Mouse (Mus musculus) liver, embryonic 14.5 days (tissue): ENCODE data around the gene Klhl7. TPM values are rescaled to one million over a fixed set of nuclear protein-coding genes. Genes with fewer than 3 reads are reported as not detected.

ENCODE experiments used
- ATAC-seq: fragments of 200-750 bp; cut with Nextera tagmentation; 2 replicates; pipeline ENCODE4 v1.8.0; 2017; ENCODE audit warnings: moderate number of reproducible peaks, mild to moderate bottlenecking, moderate library complexity; ENCODE audit not compliant: insufficient read depth
- DNase-seq, 3 experiments: peaks; one replicate each; pipeline ENCODE4 v3.0.0-alpha.2; 2012 to 2013; ENCODE audit warnings: low read depth in 3 of 3, low spot score in 3 of 3
- H3K27ac ChIP-seq: fragments of 300-500 bp; sonication (generic); 2 replicates; pipeline ENCODE4 v1.5.1; 2014; ENCODE audit warnings: moderate library complexity, mild to moderate bottlenecking, control low read depth, inconsistent platforms
- H3K27me3 ChIP-seq: fragments of 300-500 bp; sonication (generic); 2 replicates; pipeline ENCODE4 v1.6.1; 2014; ENCODE audit warnings: mild to moderate bottlenecking, low read length, moderate library complexity; ENCODE audit not compliant: control insufficient read depth, insufficient read depth
- H3K36me3 ChIP-seq: fragments of 300-500 bp; sonication (generic); replicated peaks from 2 replicates; pipeline ENCODE4 v1.6.1; 2014; ENCODE audit warnings: low read depth; ENCODE audit not compliant: control insufficient read depth, insufficient read depth
- H3K4me1 ChIP-seq, 2 experiments: fragments of 200-500 bp in 1 of 2; fragments of 300-500 bp in 1 of 2; sonication (generic) in 1 of 2; replicated peaks; 2 replicates each; pipeline ENCODE4 v1.6.1; 2012 to 2014; ENCODE audit warnings: antibody characterized with exemption in 1 of 2, inconsistent platforms in 1 of 2, low read length in 1 of 2; ENCODE audit not compliant: control insufficient read depth in 2 of 2, insufficient read depth in 2 of 2
- H3K4me2 ChIP-seq: fragments of 300-500 bp; sonication (generic); 2 replicates; pipeline ENCODE4 v1.6.1; 2014; ENCODE audit warnings: low read depth, mild to moderate bottlenecking, control low read depth, moderate library complexity
- H3K4me3 ChIP-seq, 2 experiments: fragments of 200-500 bp in 1 of 2; fragments of 300-500 bp in 1 of 2; sonication (generic) in 1 of 2; 2 replicates each; pipeline ENCODE4 v1.5.1; 2012 to 2014; ENCODE audit warnings: low read depth in 2 of 2, low read length in 2 of 2, mild to moderate bottlenecking in 2 of 2, control low read depth in 1 of 2, inconsistent platforms in 1 of 2, moderate library complexity in 1 of 2; ENCODE audit not compliant: insufficient read depth in 1 of 2
- H3K9ac ChIP-seq: fragments of 300-500 bp; sonication (generic); replicated peaks from 2 replicates; pipeline ENCODE4 v1.6.1; 2014; ENCODE audit warnings: mild to moderate bottlenecking, control low read depth, moderate library complexity
- H3K9me3 ChIP-seq: fragments of 300-500 bp; sonication (generic); 2 replicates; pipeline ENCODE4 v1.6.1; 2016; ENCODE audit warnings: low read length, mixed read lengths; ENCODE audit not compliant: control insufficient read depth
- CTCF ChIP-seq: IDR thresholded peaks from 2 replicates; pipeline ENCODE4 v1.5.1; 2016; ENCODE audit warnings: antibody characterized with exemption, low read depth, control low read depth
- EP300 ChIP-seq: IDR thresholded peaks from 2 replicates; pipeline ENCODE4 v1.6.1; 2016; ENCODE audit warnings: antibody characterized with exemption, low read depth
- WGBS: fragments of 180-500 bp; shearing (Covaris S2); extraction: QIAGEN DNeasy Blood & Tissue Kit; methylation state at CpG from one replicate; pipeline ENCODE4 v1.1.7; 2014; ENCODE audit not compliant: insufficient replicate concordance; 5-methylcytosine and 5-hydroxymethylcytosine counted together
- polyA plus RNA-seq, 2 experiments: library from polyadenylated mRNA; depleted of rRNA in 1 of 2; stranded (reverse) in 1 of 2; unstranded in 1 of 2; fragments of >200 nt; fragmentation: Nextera tagmentation in 1 of 2; extraction: Ambion mirVana in 1 of 2; gene quantifications; 2 replicates each; pipeline versions ENCODE4 v1.2.1 to v1.2.3; 2012 to 2014

Gene Klhl7
- polyA plus RNA-seq, 2 experiments, result 9.8 to 18.1 TPM

GRCm38 (mm10) chr5:24169881-24170280 lies 69.5 kb downstream of the Klhl7 start:
- H3K27me3 ChIP-seq, result no peaks in the 10 kb centered on the region
- peaks cover 0 to 3% of the 10 kb centered on the region in 2 experiments; a peak in 1 of 4 replicates for H3K4me1 ChIP-seq
- no peaks in the 10 kb centered on the region for H3K36me3 ChIP-seq
- DNase-seq, result no peak
- H3K9ac ChIP-seq, result no peak overlapping the region
- H3K9me3 ChIP-seq, result no peaks in the 10 kb centered on the region
- no peak for ATAC-seq
- H3K27ac ChIP-seq, result no peak overlapping the region
- TF ChIP-seq EP300 (no peak), CTCF (no peak)
- H3K4me3 ChIP-seq, result no peak overlapping the region
- WGBS, result 86% methylated on average over 6 of the region's 6 CpGs
- no peak overlapping the region for H3K4me2 ChIP-seq

GRCm38 (mm10) chr5:24172092-24172491 lies 71.7 kb downstream of the Klhl7 start:
- no peak overlapping the region for H3K4me3 ChIP-seq
- H3K9ac ChIP-seq, result no peak overlapping the region
- H3K4me2 ChIP-seq, result no peak overlapping the region
- no peaks in the 10 kb centered on the region for H3K4me1 ChIP-seq
- DNase-seq (no peak), ATAC-seq (no peak)
- no peaks in the 10 kb centered on the region for H3K9me3 ChIP-seq
- no peaks in the 10 kb centered on the region for H3K27me3 ChIP-seq
- TF ChIP-seq EP300 (no peak), CTCF (no peak)
- no peak overlapping the region for H3K27ac ChIP-seq
- H3K36me3 ChIP-seq, result no peaks in the 10 kb centered on the region

- H3K27ac ChIP-seq, result no peak overlapping the region
- DNase-seq, result no peak
- no peak overlapping the region for H3K4me2 ChIP-seq
- H3K27me3 ChIP-seq, result no peaks in the 10 kb centered on the region
- H3K9ac ChIP-seq, result no peak overlapping the region
- no peak overlapping the region for H3K4me3 ChIP-seq
- TF ChIP-seq CTCF, result no peak
- no peak for TF ChIP-seq EP300
- WGBS, result 80% methylated on average over 16 of the region's 16 CpGs
- H3K9me3 ChIP-seq, result no peaks in the 10 kb centered on the region
- H3K36me3 ChIP-seq, result peaks cover 4% of the 10 kb centered on the region
- ATAC-seq, result no peak
- no peaks in the 10 kb centered on the region for H3K4me1 ChIP-seq
Measured at GRCm38 (mm10) chr5:24181514-24182295, 81.3 kb downstream of the Klhl7 start.

GRCm38 (mm10) chr5:24182296-24182734 lies 81.9 kb downstream of the Klhl7 start:
- no peaks in the 10 kb centered on the region for H3K27me3 ChIP-seq
- DNase-seq, result no peak

GRCm38 (mm10) chr5:24183096-24183495 lies 82.7 kb downstream of the Klhl7 start:
- H3K4me2 ChIP-seq, result no peak overlapping the region
- TF ChIP-seq EP300 (no peak), CTCF (no peak)
- no peak overlapping the region for H3K9ac ChIP-seq
- peaks cover 4% of the 10 kb centered on the region for H3K36me3 ChIP-seq
- H3K27me3 ChIP-seq, result no peaks in the 10 kb centered on the region
- H3K9me3 ChIP-seq, result no peaks in the 10 kb centered on the region
- H3K4me1 ChIP-seq, result no peaks in the 10 kb centered on the region
- H3K4me3 ChIP-seq, result no peak overlapping the region
- H3K27ac ChIP-seq, result no peak overlapping the region
- DNase-seq (no peak), ATAC-seq (no peak)
- WGBS, result 73% methylated on average over 6 of the region's 6 CpGs

More at GRCm38 (mm10) chr5:24182296-24182734, 81.9 kb downstream of the Klhl7 start:
- WGBS, result 85% methylated on average over 9 of the region's 9 CpGs
- TF ChIP-seq CTCF, result no peak
- no peak for TF ChIP-seq EP300
- Histone ChIP-seq H3K27ac (no peak overlapping the region), H3K9ac (no peak overlapping the region), H3K4me1 (no peaks in the 10 kb centered on the region), H3K4me3 (no peak overlapping the region), H3K9me3 (no peaks in the 10 kb centered on the region), H3K36me3 (peaks cover 4% of the 10 kb centered on the region), H3K4me2 (no peak overlapping the region)
- no peak for ATAC-seq
